Mouse (Mus musculus) 3134 (cell line): Measurements from ENCODE around the gene Defb36.

Source experiments
- DNase-seq: peaks from one replicate; pipeline ENCODE4 v3.0.0-alpha.2; 2011; ENCODE audit warnings: low spot score; ENCODE audit not compliant: insufficient read length; ENCODE audit errors: extremely low read depth

The Defb36 gene

GRCm38 (mm10) chr2:152661163-152661562 is 57.0 kb downstream of the Defb36 start:
- DNase-seq = no peak
